Mouse (Mus musculus) ES-E14 (cell line): ENCODE measurements around the gene Grin3a. TPM values are rescaled to one million over a fixed set of nuclear protein-coding genes. Genes with fewer than 3 reads are reported as not detected.

ENCODE experiments used
- DNase-seq: peaks from one replicate; pipeline ENCODE4 v3.0.0-alpha.2; 2013; ENCODE audit warnings: low read depth, low spot score
- H3K27ac ChIP-seq: 2 replicates; pipeline ENCODE4 v1.5.1; 2012; ENCODE audit warnings: low read depth, mild to moderate bottlenecking, low read length, moderate library complexity, mixed read lengths; ENCODE audit not compliant: poor library complexity, insufficient read depth, severe bottlenecking
- H3K36me3 ChIP-seq: 2 replicates; pipeline ENCODE4 v1.6.1; 2012; ENCODE audit warnings: mild to moderate bottlenecking, low read length, moderate library complexity, mixed read lengths; ENCODE audit not compliant: control insufficient read depth, poor library complexity, insufficient read depth, severe bottlenecking
- H3K4me1 ChIP-seq, 2 experiments: fragments of 150-350 bp in 1 of 2; sonication (generic) in 1 of 2; 2 replicates each; pipeline ENCODE4 v1.6.1; 2012; ENCODE audit warnings: low read length in 2 of 2, mild to moderate bottlenecking in 1 of 2, mixed read lengths in 1 of 2; ENCODE audit not compliant: control insufficient read depth in 2 of 2, insufficient read depth in 2 of 2, poor library complexity in 1 of 2
- H3K4me3 ChIP-seq, 2 experiments: fragments of 150-350 bp in 1 of 2; sonication (generic) in 1 of 2; 2 replicates each; pipeline ENCODE4 v1.5.1; 2012; ENCODE audit warnings: low read length in 2 of 2, low read depth in 1 of 2, mild to moderate bottlenecking in 1 of 2, mixed read lengths in 1 of 2; ENCODE audit not compliant: insufficient read depth in 1 of 2, poor library complexity in 1 of 2, severe bottlenecking in 1 of 2
- H3K9ac ChIP-seq: 2 replicates; pipeline ENCODE4 v1.6.1; 2012; ENCODE audit warnings: low read depth, mild to moderate bottlenecking, low read length, mixed read lengths; ENCODE audit not compliant: poor library complexity, insufficient read depth, severe bottlenecking
- H3K9me3 ChIP-seq: fragments of 150-350 bp; sonication (generic); 2 replicates; pipeline ENCODE4 v1.6.1; 2012; ENCODE audit warnings: low read depth, mild to moderate bottlenecking, low read length; ENCODE audit not compliant: control insufficient read depth, insufficient read depth
- CHD2 ChIP-seq: IDR thresholded peaks from 2 replicates; pipeline ENCODE4 v1.6.1; 2014; ENCODE audit warnings: mild to moderate bottlenecking, low read depth, low read length, inconsistent platforms
- HCFC1 ChIP-seq: IDR thresholded peaks from 2 replicates; pipeline ENCODE4 v1.6.1; 2012; ENCODE audit warnings: low read length, inconsistent platforms, borderline replicate concordance; ENCODE audit not compliant: insufficient read depth
- MAFK ChIP-seq: IDR thresholded peaks from 2 replicates; pipeline ENCODE4 v1.6.1; 2014; ENCODE audit warnings: mild to moderate bottlenecking, low read depth, low read length, inconsistent platforms; ENCODE audit not compliant: insufficient read depth
- ZC3H11A ChIP-seq: IDR thresholded peaks from 2 replicates; pipeline ENCODE4 v1.6.1; 2012; ENCODE audit warnings: low read depth, mild to moderate bottlenecking, inconsistent platforms, low read length, borderline replicate concordance
- ZNF384 ChIP-seq: IDR thresholded peaks from 2 replicates; pipeline ENCODE4 v1.6.1; 2012; ENCODE audit warnings: low read depth, low read length, inconsistent platforms
- in situ Hi-C, 2 experiments: fragments of 600-800 bp; cut with MboI; formaldehyde crosslinking; loops; one replicate each; pipeline ENCODE4 v1.15.1; 2025; ENCODE audit warnings: low sequenced_read_pairs in 2 of 2, inconsistent platforms in 1 of 2; ENCODE audit not compliant: unreplicated experiment in 2 of 2
- total RNA-seq: library from RNA; depleted of rRNA; stranded (reverse); fragments of 300-350 nt; gene quantifications from 2 replicates; pipeline ENCODE4 v1.2.3, GENCODE M21; 2012

The Grin3a gene
- total RNA-seq, 1 experiment: 0.18 TPM

DNA sequence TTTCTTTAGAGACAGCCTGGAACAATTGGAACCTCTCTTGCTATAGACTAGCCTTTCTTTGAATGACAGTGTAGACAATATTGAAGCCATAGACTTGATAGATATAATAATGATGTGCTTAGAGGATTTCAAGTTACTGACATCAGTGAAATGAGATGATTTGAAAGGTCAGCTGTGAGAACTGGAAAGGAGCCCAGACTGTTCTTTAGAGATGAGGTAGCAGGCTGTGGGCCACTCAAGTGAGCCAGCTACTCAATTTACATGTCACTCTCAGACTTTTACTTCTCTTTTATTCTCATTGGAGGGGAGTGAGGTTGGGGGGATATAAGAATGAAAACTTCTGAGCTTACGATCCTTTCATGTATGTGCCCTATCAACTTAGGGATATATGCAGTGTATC lies 186.1 kb downstream of the Grin3a start:
- Histone ChIP-seq H3K4me3 (no peak overlapping the region), H3K9ac (no peak overlapping the region), H3K27ac (no peak overlapping the region), H3K36me3 (peaks cover 17% of the 10 kb centered on the region), H3K9me3 (no peaks in the 10 kb centered on the region), H3K4me1 (no peaks in the 10 kb centered on the region)
- no peak for DNase-seq
- in situ Hi-C loops: no loop called here
- TF ChIP-seq HCFC1 (no peak), MAFK (no peak), ZC3H11A (no peak), ZNF384 (no peak), CHD2 (no peak)

DNA sequence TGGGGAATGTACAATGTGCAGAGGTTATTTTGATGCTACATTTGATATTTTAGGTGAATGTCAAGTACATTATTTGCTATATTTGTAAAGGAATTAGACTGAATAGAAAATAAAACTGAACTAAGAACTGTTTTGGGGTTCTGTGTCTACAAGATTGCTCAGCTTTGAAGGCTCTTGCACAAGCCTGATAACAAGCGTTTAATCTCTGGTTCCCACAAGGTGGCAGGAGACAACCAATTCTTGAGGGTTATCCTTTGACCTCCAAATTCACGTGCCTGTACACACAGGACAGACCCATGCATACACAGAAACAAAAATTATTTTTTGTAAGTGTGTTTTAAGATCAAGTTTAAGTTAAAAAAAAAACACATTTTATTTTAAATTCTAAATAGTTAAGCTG lies 205.6 kb downstream of the Grin3a start:
- DNase-seq: no peak
- Histone ChIP-seq H3K9me3 (no peaks in the 10 kb centered on the region), H3K36me3 (peaks cover 23% of the 10 kb centered on the region), H3K27ac (no peak overlapping the region), H3K4me1 (no peaks in the 10 kb centered on the region), H3K9ac (no peak overlapping the region), H3K4me3 (no peak overlapping the region)
- TF ChIP-seq ZC3H11A (no peak), CHD2 (no peak), MAFK (no peak), ZNF384 (no peak), HCFC1 (no peak)
- in situ Hi-C loops: loop anchor here in 1 of 2 experiments (25.0 kb wide), 1 partner anchor 1178 kb away; the partner anchor contains the start of gene Tex10

DNA sequence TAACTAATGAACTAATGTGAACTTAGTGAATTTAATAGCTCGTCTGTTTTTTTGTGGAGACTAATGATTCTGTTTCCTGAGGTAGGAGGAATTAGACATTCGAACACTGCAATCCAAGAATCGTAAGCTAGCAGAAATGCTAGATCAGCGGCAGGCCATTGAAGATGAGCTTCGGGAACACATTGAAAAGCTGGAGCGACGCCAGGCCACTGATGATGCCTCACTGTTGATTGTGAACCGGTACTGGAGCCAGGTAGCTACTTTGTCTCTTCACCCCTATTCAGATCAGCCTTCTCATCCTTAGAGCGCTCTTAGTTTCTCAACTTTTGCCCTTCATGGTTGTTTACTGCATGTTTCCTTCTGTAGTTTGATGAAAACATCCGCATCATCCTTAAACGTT lies 207.7 kb downstream of the Grin3a start:
- Histone ChIP-seq H3K27ac (no peak overlapping the region), H3K4me3 (no peak overlapping the region), H3K9me3 (no peaks in the 10 kb centered on the region), H3K4me1 (no peaks in the 10 kb centered on the region), H3K9ac (no peak overlapping the region), H3K36me3 (peaks cover 17% of the 10 kb centered on the region)
- in situ Hi-C loops: loop anchor here in 1 of 2 experiments (25.0 kb wide), 1 partner anchor 1176 kb away; the partner anchor contains the start of gene Tex10
- no peak for DNase-seq
- no peak for TF ChIP-seq ZNF384
- TF ChIP-seq MAFK: no peak
- no peak for TF ChIP-seq HCFC1
- no peak for TF ChIP-seq CHD2
- no peak for TF ChIP-seq ZC3H11A

- DNase-seq: no peak
- Histone ChIP-seq H3K9ac (peak overlapping the region; percentile 97), H3K36me3 (peaks cover 2% of the 10 kb centered on the region; the same call in 1 of the 2 replicates), H3K4me1 (no peaks in the 10 kb centered on the region; a peak in 1 of 4 replicates), H3K27ac (peak overlapping the region; percentile 67), H3K9me3 (no peaks in the 10 kb centered on the region), H3K4me3 (peak overlapping the region; percentile 91 to 98)
- TF ChIP-seq ZC3H11A (no peak), MAFK (no peak), ZNF384 (no peak), HCFC1 (no peak), CHD2 (no peak)
- in situ Hi-C loops: loop anchor here in 1 of 2 experiments (25.0 kb wide), 1 partner anchor 1170 kb away; the partner anchor contains the start of gene Tex10
Observed at GRCm38 (mm10) chr4:49632139-49632481, 213.4 kb downstream of the Grin3a start.
